Mouse (Mus musculus): ENCODE data around the gene Med13l. TPM values are rescaled to one million over a fixed set of nuclear protein-coding genes. Genes with fewer than 3 reads are reported as not detected.
"Not testable (repeated sequence)": the region's sequence is repeated elsewhere in the genome, so short reads cannot be mapped to it uniquely, and the experiment has no call there.

Gene Med13l
- polyA plus RNA-seq, 1 experiment from 2014 or later, result 17.1 TPM

DNA sequence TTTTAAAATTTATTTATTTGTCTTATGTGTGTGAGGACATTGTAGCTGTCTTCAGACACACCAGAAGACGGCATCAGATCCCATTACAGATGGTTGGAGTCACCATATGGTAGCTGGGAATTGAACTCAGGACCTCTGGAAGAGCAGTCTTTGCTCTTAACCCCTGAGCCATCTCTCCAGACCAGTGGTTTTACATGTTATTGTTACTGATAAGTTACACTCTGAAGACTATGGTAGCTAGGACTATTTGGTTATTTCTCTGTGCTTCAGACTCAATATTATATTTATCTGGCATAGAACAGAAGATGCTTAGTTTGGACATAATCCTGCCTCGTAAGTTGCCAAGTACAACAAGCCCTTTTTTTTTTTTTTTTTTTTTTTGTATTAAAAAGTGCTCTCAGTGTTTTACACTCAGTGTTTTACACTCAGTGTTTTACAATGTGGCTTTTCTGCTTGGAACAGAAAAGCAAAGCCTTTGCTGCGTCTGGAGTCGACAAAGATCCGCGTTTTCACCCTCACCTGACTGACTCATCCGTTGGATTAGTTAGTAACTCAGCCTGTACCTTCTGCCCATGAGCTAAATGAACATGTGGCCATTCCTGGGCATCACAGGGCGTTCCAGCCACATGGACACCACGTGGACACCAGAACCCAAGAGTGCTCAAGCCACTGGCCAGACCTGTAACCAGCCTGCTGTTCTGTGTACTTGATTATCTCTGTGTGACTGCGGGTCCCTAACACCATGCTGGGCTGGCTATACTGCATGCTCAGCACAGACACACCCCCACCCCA, 88.9 kb downstream of the Med13l start:
- ATAC-seq (ENCODE audit: insufficient number of reproducible peaks, insufficient read depth, low FRiP score, low TSS enrichment, low read depth), result no peak
- Histone ChIP-seq H3K36me3 (no peaks in the 10 kb centered on the region), H3K4me3 (replicated peaks) (no peak overlapping the region), H3K4me1 (replicated peaks) (peaks cover 59% of the 10 kb centered on the region), H3K9ac (replicated peaks) (no peak overlapping the region), H3K27me3 (no peaks in the 10 kb centered on the region), H3K9me3 (no peaks in the 10 kb centered on the region), H3K4me2 (no peak overlapping the region), H3K27ac (no peak overlapping the region)
- 78% methylated on average over 10 of the region's 10 CpGs for WGBS

DNA sequence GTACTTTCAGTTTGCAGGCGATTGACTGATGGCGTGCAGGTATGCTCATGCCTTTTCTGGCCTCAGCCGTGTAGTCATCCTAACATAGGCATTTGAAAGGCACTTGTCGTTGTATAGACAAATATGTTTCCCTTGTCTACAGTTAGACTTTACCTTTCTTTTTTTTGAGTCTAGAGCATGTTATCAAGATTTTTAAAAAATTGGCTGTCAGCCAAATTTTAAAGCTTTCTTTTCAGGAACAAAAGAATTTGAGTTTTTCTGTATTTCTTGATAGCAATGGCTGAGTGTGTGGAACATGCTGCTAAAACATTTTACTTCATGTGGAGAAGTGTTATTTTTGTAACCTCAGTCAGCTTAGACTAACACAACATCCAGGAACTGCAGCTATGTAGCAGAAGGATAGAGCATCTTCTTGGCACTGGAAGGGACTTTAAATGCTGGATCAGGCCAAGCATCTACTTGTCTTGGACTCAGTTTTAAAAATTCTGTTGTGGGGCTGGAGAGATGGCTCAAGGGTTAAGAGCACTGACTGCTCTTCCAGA, 89.6 kb downstream of the Med13l start:
- Histone ChIP-seq H3K4me3 (replicated peaks) (no peak overlapping the region), H3K27me3 (no peaks in the 10 kb centered on the region), H3K9ac (replicated peaks) (no peak overlapping the region), H3K4me2 (no peak overlapping the region), H3K36me3 (no peaks in the 10 kb centered on the region), H3K4me1 (replicated peaks) (peaks cover 60% of the 10 kb centered on the region), H3K27ac (no peak overlapping the region), H3K9me3 (no peaks in the 10 kb centered on the region)
- WGBS, result 80% methylated on average over 4 of the region's 4 CpGs
- ATAC-seq (ENCODE audit: insufficient number of reproducible peaks, insufficient read depth, low FRiP score, low TSS enrichment, low read depth), result no peak

DNA sequence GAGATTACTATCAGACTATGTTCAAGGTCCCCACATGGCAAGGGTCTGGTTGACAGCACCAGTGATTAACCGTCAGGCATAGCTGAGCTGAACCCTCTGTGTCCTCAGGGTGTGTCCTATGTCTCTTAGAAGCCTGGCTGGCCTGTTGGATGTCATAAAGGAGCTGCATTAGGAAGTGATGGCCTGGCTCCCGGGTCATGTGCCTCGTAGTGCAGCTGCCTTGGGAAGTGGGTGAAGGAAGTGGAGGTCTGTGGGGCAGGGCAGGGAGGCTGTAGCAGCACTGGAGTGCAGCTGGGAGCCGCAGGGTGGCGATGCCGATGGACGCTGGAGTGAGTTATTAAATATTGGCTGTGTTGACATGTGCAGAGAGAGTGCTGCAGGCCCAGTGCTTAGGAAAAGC, 90.3 kb downstream of the Med13l start:
- Histone ChIP-seq H3K4me3 (replicated peaks) (no peak overlapping the region), H3K4me1 (replicated peaks) (peaks cover 56% of the 10 kb centered on the region), H3K27me3 (no peaks in the 10 kb centered on the region), H3K4me2 (no peak overlapping the region), H3K9ac (replicated peaks) (no peak overlapping the region), H3K36me3 (no peaks in the 10 kb centered on the region), H3K9me3 (no peaks in the 10 kb centered on the region), H3K27ac (no peak overlapping the region)
- 49% methylated on average over 7 of the region's 7 CpGs for WGBS
- ATAC-seq (ENCODE audit: insufficient number of reproducible peaks, insufficient read depth, low FRiP score, low TSS enrichment, low read depth), result no peak

DNA sequence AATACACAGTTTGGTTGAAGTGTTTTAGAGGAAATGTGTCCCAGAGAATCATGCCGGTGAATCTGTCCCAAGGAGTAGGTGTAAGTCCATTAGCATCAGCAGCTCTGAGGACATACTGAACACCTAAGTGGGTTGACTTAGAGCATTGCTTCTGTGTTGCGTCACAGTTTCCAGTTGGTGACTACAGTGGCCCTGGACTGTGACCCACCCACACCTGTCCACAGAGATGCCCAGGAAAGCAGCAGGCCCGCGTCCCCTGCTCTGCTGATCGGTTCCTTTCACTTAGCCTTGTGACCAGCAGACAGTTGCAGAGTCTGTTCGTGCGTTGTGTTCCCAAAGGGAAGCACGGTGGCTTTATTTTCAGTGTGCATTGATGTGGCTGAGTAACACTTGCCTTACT, 92.1 kb downstream of the Med13l start:
- Histone ChIP-seq H3K4me1 (replicated peaks) (peaks cover 53% of the 10 kb centered on the region), H3K9me3 (no peaks in the 10 kb centered on the region), H3K27me3 (no peaks in the 10 kb centered on the region), H3K27ac (no peak overlapping the region), H3K4me3 (replicated peaks) (no peak overlapping the region), H3K9ac (replicated peaks) (no peak overlapping the region), H3K4me2 (no peak overlapping the region), H3K36me3 (no peaks in the 10 kb centered on the region)
- WGBS, result 80% methylated on average over 8 of the region's 8 CpGs
- no peak for ATAC-seq (ENCODE audit: insufficient number of reproducible peaks, insufficient read depth, low FRiP score, low TSS enrichment, low read depth)

DNA sequence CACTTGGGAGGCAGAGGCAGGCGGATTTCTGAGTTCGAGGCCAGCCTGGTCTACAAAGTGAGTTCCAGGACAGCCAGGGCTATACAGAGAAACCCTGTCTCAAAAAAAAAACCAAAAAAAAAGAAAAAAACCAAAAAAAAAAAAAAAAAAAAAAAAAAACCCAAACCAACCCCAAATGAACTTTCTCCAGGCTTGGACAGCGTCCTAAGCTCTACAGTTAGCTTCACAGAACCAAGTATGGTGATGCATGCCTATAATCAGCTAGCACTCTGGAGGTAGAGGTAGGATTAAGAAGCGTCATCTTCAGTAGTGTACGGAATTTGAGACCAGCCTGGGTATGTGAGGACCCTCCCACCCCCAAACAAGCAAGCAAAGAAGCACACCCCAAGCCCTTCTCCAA, 92.6 kb downstream of the Med13l start:
- peaks cover 49% of the 10 kb centered on the region for H3K4me1 ChIP-seq (replicated peaks)
- not testable (repeated sequence) for H3K27me3 ChIP-seq; H3K9me3 ChIP-seq; H3K9ac ChIP-seq (replicated peaks); H3K27ac ChIP-seq; H3K36me3 ChIP-seq; H3K4me2 ChIP-seq; H3K4me3 ChIP-seq (replicated peaks); ATAC-seq (ENCODE audit: insufficient number of reproducible peaks, insufficient read depth, low FRiP score, low TSS enrichment, low read depth)
- 82% methylated on average over 5 of the region's 5 CpGs for whole genome bisulfite sequencing

DNA sequence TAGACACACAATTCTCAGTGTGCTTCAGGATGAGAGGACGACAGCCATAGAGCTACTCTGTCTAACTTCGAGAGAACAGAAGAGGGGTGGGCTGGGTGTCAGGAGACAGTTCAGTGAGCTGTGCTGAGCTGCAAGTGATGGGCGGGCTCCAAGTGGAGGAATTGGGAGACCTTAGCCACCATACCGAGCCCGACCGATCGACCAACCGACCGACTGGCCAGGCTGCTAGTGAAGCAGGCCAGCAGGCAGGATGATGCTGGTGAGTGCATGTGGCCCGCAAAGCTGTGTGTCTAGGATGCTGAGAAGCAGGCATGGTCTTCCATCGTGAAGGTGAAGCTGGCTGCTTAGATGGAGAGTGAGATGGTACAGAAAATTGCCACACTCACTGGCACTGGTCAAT, 94.1 kb downstream of the Med13l start:
- H3K36me3 ChIP-seq, result no peaks in the 10 kb centered on the region
- H3K4me1 ChIP-seq (replicated peaks), result peaks cover 47% of the 10 kb centered on the region
- 78% methylated on average over 11 of the region's 11 CpGs for whole genome bisulfite sequencing
- H3K4me2 ChIP-seq, result no peak overlapping the region
- no peaks in the 10 kb centered on the region for H3K27me3 ChIP-seq
- no peaks in the 10 kb centered on the region for H3K9me3 ChIP-seq
- H3K4me3 ChIP-seq (replicated peaks), result no peak overlapping the region
- no peak overlapping the region for H3K9ac ChIP-seq (replicated peaks)
- ATAC-seq (ENCODE audit: insufficient number of reproducible peaks, insufficient read depth, low FRiP score, low TSS enrichment, low read depth), result no peak
- 0 out of 2 replicates have a peak overlapping the region, but pooled peaks have one; percentile 29 for H3K27ac ChIP-seq

DNA sequence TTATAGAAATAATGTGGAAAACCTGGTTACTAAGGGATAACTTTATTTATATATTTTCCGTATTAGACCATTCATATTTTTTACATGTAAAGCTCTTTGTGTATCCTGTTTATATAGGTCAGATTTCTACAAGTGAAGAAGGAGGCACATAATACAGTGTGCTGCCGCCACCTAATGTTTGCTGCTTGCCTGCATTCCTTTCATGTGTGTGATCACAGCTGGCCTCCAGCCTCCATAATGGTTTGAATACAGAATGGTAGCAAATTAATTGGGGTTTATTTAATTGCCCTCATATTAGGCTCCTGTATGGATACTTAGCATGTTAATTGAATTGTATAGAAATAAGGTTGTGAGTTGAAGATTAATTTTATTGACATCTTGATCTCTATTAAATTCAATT, 94.5 kb downstream of the Med13l start:
- ATAC-seq (ENCODE audit: insufficient number of reproducible peaks, insufficient read depth, low FRiP score, low TSS enrichment, low read depth), result no peak
- H3K4me2 ChIP-seq, result no peak overlapping the region
- H3K4me1 ChIP-seq (replicated peaks), result peaks cover 44% of the 10 kb centered on the region
- H3K27me3 ChIP-seq, result no peaks in the 10 kb centered on the region
- H3K36me3 ChIP-seq, result no peaks in the 10 kb centered on the region
- no peaks in the 10 kb centered on the region for H3K9me3 ChIP-seq
- H3K4me3 ChIP-seq (replicated peaks), result no peak overlapping the region
- WGBS, result 48% methylated on average over 2 of the region's 2 CpGs
- no peak overlapping the region for H3K9ac ChIP-seq (replicated peaks)
- H3K27ac ChIP-seq, result no peak overlapping the region

DNA sequence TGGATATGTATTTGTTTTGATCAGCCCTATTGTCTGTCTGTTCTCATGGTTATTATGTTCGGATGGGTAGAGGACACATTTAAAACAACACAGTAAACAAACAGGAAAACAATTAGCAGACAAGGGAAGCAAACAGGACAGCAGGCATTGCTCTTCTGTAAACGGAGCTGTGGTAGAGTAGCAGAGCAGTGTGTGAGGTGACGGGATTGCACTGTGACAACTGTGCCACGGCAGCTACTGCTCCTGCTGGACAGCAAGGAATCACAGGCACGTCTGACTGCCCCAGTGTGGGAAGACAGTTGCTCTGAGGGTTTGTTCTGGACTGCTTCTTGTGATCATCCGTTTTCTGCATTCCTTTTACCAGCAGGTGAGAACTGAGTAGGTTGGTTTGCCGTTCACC, 94.9 kb downstream of the Med13l start:
- Histone ChIP-seq H3K36me3 (no peaks in the 10 kb centered on the region), H3K4me3 (replicated peaks) (no peak overlapping the region), H3K9me3 (no peaks in the 10 kb centered on the region), H3K4me2 (no peak overlapping the region), H3K4me1 (replicated peaks) (peaks cover 43% of the 10 kb centered on the region), H3K27me3 (no peaks in the 10 kb centered on the region), H3K9ac (replicated peaks) (no peak overlapping the region), H3K27ac (no peak overlapping the region)
- 60% methylated on average over 7 of the region's 7 CpGs for WGBS
- no peak for ATAC-seq (ENCODE audit: insufficient number of reproducible peaks, insufficient read depth, low FRiP score, low TSS enrichment, low read depth)

DNA sequence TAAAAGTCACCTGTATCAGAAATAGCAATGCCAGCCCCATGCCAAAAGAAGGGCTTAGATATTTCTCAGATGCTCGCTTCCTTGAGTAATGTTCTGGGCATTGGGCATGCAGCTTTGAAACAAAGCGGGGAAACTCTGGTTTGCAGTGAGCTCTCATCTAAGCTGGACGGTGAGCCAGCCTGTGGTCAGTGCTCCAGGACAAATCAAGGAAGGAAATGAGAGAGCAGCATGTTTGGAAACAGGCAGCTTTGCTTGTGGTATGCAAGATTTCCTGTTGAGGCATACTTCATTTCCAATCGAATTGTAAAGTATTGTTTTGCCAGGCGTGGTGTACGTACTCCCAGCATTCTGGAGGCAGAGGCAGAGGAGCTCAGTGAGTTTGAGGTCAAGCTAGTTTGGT, 95.5 kb downstream of the Med13l start:
- no peak for ATAC-seq (ENCODE audit: insufficient number of reproducible peaks, insufficient read depth, low FRiP score, low TSS enrichment, low read depth)
- peaks cover 38% of the 10 kb centered on the region for H3K4me1 ChIP-seq (replicated peaks)
- no peak overlapping the region for H3K4me3 ChIP-seq (replicated peaks)
- no peak overlapping the region for H3K9ac ChIP-seq (replicated peaks)
- 79% methylated on average over 6 of the region's 6 CpGs for WGBS
- no peaks in the 10 kb centered on the region for H3K27me3 ChIP-seq
- H3K36me3 ChIP-seq, result no peaks in the 10 kb centered on the region
- no peaks in the 10 kb centered on the region for H3K9me3 ChIP-seq
- H3K27ac ChIP-seq, result no peak overlapping the region
- H3K4me2 ChIP-seq, result no peak overlapping the region

DNA sequence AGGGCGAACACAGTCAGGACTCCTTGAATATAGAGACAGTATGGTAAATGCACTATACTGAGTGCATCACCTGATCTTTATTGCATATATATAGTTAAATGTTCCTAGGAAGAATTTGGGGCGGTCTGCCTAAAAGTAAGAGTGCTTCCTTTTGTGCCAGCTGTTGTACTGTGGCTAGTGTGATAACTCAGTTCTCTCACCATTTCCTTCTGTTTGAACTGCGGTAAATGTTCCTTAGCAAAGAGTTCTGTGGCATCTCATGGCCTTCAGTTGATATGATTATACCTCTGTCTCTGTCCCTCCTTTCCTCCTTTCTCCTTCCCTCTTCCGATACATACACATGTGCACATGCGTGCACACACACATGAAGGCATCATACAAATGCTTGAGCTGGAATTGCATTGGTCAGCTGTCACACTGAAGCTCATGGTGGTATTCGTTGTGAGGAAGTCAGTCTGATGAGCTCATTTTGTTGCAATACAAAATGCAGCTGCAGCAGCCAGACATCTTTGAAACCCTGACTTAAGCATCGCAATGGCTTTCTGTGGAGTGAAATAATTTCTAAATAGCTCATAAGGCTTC, 97.9 kb downstream of the Med13l start:
- no peak for ATAC-seq (ENCODE audit: insufficient number of reproducible peaks, insufficient read depth, low FRiP score, low TSS enrichment, low read depth)
- peaks cover 17% of the 10 kb centered on the region for H3K4me1 ChIP-seq (replicated peaks)
- H3K36me3 ChIP-seq, result no peaks in the 10 kb centered on the region
- no peak overlapping the region for H3K9ac ChIP-seq (replicated peaks)
- no peaks in the 10 kb centered on the region for H3K27me3 ChIP-seq
- H3K27ac ChIP-seq, result no peak overlapping the region
- H3K9me3 ChIP-seq, result no peaks in the 10 kb centered on the region
- 90% methylated on average over 7 of the region's 7 CpGs for WGBS
- no peak overlapping the region for H3K4me3 ChIP-seq (replicated peaks)
- H3K4me2 ChIP-seq, result no peak overlapping the region

DNA sequence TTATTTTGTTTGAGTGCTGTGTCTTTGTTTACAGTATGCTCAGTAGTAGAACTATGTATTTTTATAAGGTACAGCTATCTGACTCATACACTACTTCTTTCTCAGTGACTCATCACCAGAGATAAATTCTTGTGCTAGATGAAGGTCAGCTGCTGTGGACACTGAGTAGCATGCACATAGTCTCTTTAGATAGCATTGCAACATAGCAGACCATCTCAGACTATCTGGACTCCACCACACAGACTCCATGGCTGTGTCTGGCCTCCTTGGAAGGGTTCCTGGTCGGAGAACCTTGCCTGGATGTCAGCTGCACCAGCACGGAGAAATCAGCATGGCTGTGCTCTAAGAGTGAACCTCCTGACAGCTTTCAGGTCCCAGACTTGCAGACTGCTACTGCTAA, 99.2 kb downstream of the Med13l start:
- H3K27ac ChIP-seq, result no peak overlapping the region
- ATAC-seq (ENCODE audit: insufficient number of reproducible peaks, insufficient read depth, low FRiP score, low TSS enrichment, low read depth), result no peak
- 69% methylated on average over 2 of the region's 2 CpGs for WGBS

More for the DNA sequence above, 99.2 kb downstream of the Med13l start:
- peaks cover 9% of the 10 kb centered on the region for H3K4me1 ChIP-seq (replicated peaks)
- H3K9ac ChIP-seq (replicated peaks), result no peak overlapping the region
- H3K9me3 ChIP-seq, result no peaks in the 10 kb centered on the region
- no peak overlapping the region for H3K4me2 ChIP-seq
- H3K36me3 ChIP-seq, result no peaks in the 10 kb centered on the region
- no peaks in the 10 kb centered on the region for H3K27me3 ChIP-seq
- H3K4me3 ChIP-seq (replicated peaks), result no peak overlapping the region

Data from limb, embryonic 12.5 days (tissue).